Mouse (Mus musculus) liver, embryonic 12.5 days (tissue): Measurements from ENCODE around the gene Kcnj10. TPM values are rescaled to one million over a fixed set of nuclear protein-coding genes. Genes with fewer than 3 reads are reported as not detected.

Experiments
- ATAC-seq: fragments of 200-750 bp; cut with Nextera tagmentation; 2 replicates; pipeline ENCODE4 v1.8.0; 2017; ENCODE audit warnings: moderate number of reproducible peaks, mild to moderate bottlenecking, moderate library complexity
- H3K27ac ChIP-seq: fragments of 300-500 bp; sonication (generic); 2 replicates; pipeline ENCODE4 v1.5.1; 2016; ENCODE audit warnings: mild to moderate bottlenecking
- H3K27me3 ChIP-seq: fragments of 300-500 bp; sonication (generic); replicated peaks from 2 replicates; pipeline ENCODE4 v1.6.1; 2016; ENCODE audit warnings: mild to moderate bottlenecking, moderate library complexity
- H3K36me3 ChIP-seq: fragments of 300-500 bp; sonication (generic); 2 replicates; pipeline ENCODE4 v1.6.1; 2016; ENCODE audit warnings: mild to moderate bottlenecking, moderate library complexity
- H3K4me1 ChIP-seq: fragments of 300-500 bp; sonication (generic); 2 replicates; pipeline ENCODE4 v1.6.1; 2016
- H3K4me2 ChIP-seq: fragments of 300-500 bp; sonication (generic); 2 replicates; pipeline ENCODE4 v1.6.1; 2016; ENCODE audit warnings: mild to moderate bottlenecking, moderate library complexity
- H3K4me3 ChIP-seq: fragments of 300-500 bp; sonication (generic); 2 replicates; pipeline ENCODE4 v1.5.1; 2016; ENCODE audit warnings: mild to moderate bottlenecking, moderate library complexity
- H3K9ac ChIP-seq: fragments of 300-500 bp; sonication (generic); 2 replicates; pipeline ENCODE4 v1.6.1; 2016; ENCODE audit warnings: mild to moderate bottlenecking, moderate library complexity
- H3K9me3 ChIP-seq: fragments of 300-500 bp; sonication (generic); replicated peaks from 2 replicates; pipeline ENCODE4 v1.6.1; 2016; ENCODE audit warnings: mild to moderate bottlenecking, moderate library complexity
- WGBS: fragments of 180-500 bp; shearing (Covaris S2); methylation state at CpG from one replicate; pipeline ENCODE4 v1.1.7; 2016; ENCODE audit not compliant: insufficient replicate concordance; 5-methylcytosine and 5-hydroxymethylcytosine counted together
- polyA plus RNA-seq: library from polyadenylated mRNA; unstranded; fragments of >200 nt; fragmentation: Nextera tagmentation; extraction: Ambion mirVana; gene quantifications from 2 replicates; pipeline ENCODE4 v1.2.1, GENCODE M21; 2016

Gene Kcnj10
- polyA plus RNA-seq, 1 experiment from 2014 or later = 0.02 TPM

- Histone ChIP-seq H3K4me3 (peak overlapping the region; percentile 43), H3K4me1 (peaks cover 9% of the 10 kb centered on the region), H3K27me3 (peaks cover 92% of the 10 kb centered on the region), H3K27ac (no peak overlapping the region), H3K4me2 (peak overlapping the region; percentile 64), H3K9me3 (no peaks in the 10 kb centered on the region), H3K9ac (no peak overlapping the region), H3K36me3 (0 out of 2 replicates have a peak, but pooled peaks cover under 1% of the 10 kb centered on the region)
- 15% methylated on average over 94 of the region's 94 CpGs for WGBS
- ATAC-seq = no peak
Measured at GRCm38 (mm10) chr1:172325680-172326535, 15.1 kb upstream of the Kcnj10 start.

- H3K4me3 ChIP-seq = peak overlapping the region; percentile 43; the same call in 1 of the 2 replicates
- peak overlapping the region; percentile 64 for H3K4me2 ChIP-seq
- no peaks in the 10 kb centered on the region for H3K9me3 ChIP-seq
- peaks cover 97% of the 10 kb centered on the region for H3K27me3 ChIP-seq
- WGBS = 37% methylated on average over 11 of the region's 11 CpGs
- H3K4me1 ChIP-seq = peaks cover 9% of the 10 kb centered on the region
- no peak for ATAC-seq
- no peaks in the 10 kb centered on the region for H3K36me3 ChIP-seq
- no peak overlapping the region for H3K27ac ChIP-seq
- H3K9ac ChIP-seq = no peak overlapping the region
Measured at GRCm38 (mm10) chr1:172326684-172327083, 14.3 kb upstream of the Kcnj10 start.

- Histone ChIP-seq H3K9ac (no peak overlapping the region), H3K27me3 (peaks cover 92% of the 10 kb centered on the region), H3K9me3 (no peaks in the 10 kb centered on the region), H3K4me2 (no peak overlapping the region), H3K27ac (no peak overlapping the region), H3K4me1 (peaks cover 9% of the 10 kb centered on the region), H3K36me3 (no peaks in the 10 kb centered on the region), H3K4me3 (no peak overlapping the region)
- ATAC-seq = no peak
- WGBS = 58% methylated on average over 16 of the region's 16 CpGs
Measured at GRCm38 (mm10) chr1:172327206-172328001, 13.6 kb upstream of the Kcnj10 start.

GRCm38 (mm10) chr1:172328041-172328440 lies 13.0 kb upstream of the Kcnj10 start:
- Histone ChIP-seq H3K4me1 (peaks cover 9% of the 10 kb centered on the region), H3K27me3 (peaks cover 92% of the 10 kb centered on the region), H3K9me3 (no peaks in the 10 kb centered on the region), H3K27ac (no peak overlapping the region), H3K36me3 (no peaks in the 10 kb centered on the region), H3K9ac (no peak overlapping the region), H3K4me2 (no peak overlapping the region), H3K4me3 (no peak overlapping the region)
- no peak for ATAC-seq
- WGBS = 63% methylated on average over 3 of the region's 3 CpGs

GRCm38 (mm10) chr1:172328461-172328860 lies 12.5 kb upstream of the Kcnj10 start:
- WGBS = 55% methylated on average over 7 of the region's 7 CpGs
- H3K4me2 ChIP-seq = no peak overlapping the region
- H3K9me3 ChIP-seq = no peaks in the 10 kb centered on the region
- peaks cover 9% of the 10 kb centered on the region for H3K4me1 ChIP-seq
- no peak overlapping the region for H3K4me3 ChIP-seq
- H3K27me3 ChIP-seq = peaks cover 94% of the 10 kb centered on the region
- ATAC-seq = no peak
- no peaks in the 10 kb centered on the region for H3K36me3 ChIP-seq
- H3K9ac ChIP-seq = no peak overlapping the region
- H3K27ac ChIP-seq = no peak overlapping the region

- 29% methylated on average over 9 of the region's 9 CpGs for WGBS
- no peak within 1 kb of the TSS for H3K4me3 ChIP-seq
- H3K36me3 ChIP-seq = no peaks in the 10 kb centered on the region
- H3K9me3 ChIP-seq = no peaks in the 10 kb centered on the region
- H3K27ac ChIP-seq = no peak within 1 kb of the TSS
- peaks cover 94% of the 10 kb centered on the region for H3K27me3 ChIP-seq
- no peak within 1 kb of the TSS for H3K4me2 ChIP-seq
- H3K4me1 ChIP-seq = peaks cover 9% of the 10 kb centered on the region
- H3K9ac ChIP-seq = no peak within 1 kb of the TSS
- no peak for ATAC-seq
Measured at GRCm38 (mm10) chr1:172329131-172329530, 11.9 kb upstream of the Kcnj10 start, which contains the start of gene Kcnj9. Gene Kcnj9 (minus strand): TSS chr1:172329318.

- Histone ChIP-seq H3K9me3 (no peaks in the 10 kb centered on the region), H3K4me2 (no peak overlapping the region), H3K4me1 (peaks cover 9% of the 10 kb centered on the region), H3K36me3 (no peaks in the 10 kb centered on the region), H3K27me3 (peaks cover 94% of the 10 kb centered on the region), H3K27ac (no peak overlapping the region), H3K4me3 (no peak overlapping the region), H3K9ac (no peak overlapping the region)
- ATAC-seq = no peak
- 56% methylated on average over 6 of the region's 6 CpGs for WGBS
Measured at GRCm38 (mm10) chr1:172329616-172330015, 11.4 kb upstream of the Kcnj10 start.

GRCm38 (mm10) chr1:172331422-172331947 lies 9.5 kb upstream of the Kcnj10 start:
- Histone ChIP-seq H3K27me3 (peaks cover 94% of the 10 kb centered on the region), H3K9me3 (no peaks in the 10 kb centered on the region), H3K36me3 (no peaks in the 10 kb centered on the region), H3K27ac (no peak overlapping the region), H3K4me2 (no peak overlapping the region), H3K9ac (no peak overlapping the region), H3K4me1 (0 out of 2 replicates have a peak, but pooled peaks cover under 1% of the 10 kb centered on the region), H3K4me3 (no peak overlapping the region)
- no peak for ATAC-seq
- 49% methylated on average over 8 of the region's 8 CpGs for WGBS

- H3K36me3 ChIP-seq = no peaks in the 10 kb centered on the region
- no peak for ATAC-seq
- H3K4me3 ChIP-seq = no peak overlapping the region
- H3K4me1 ChIP-seq = no peaks in the 10 kb centered on the region
- H3K9me3 ChIP-seq = no peaks in the 10 kb centered on the region
- WGBS = 53% methylated on average over 2 of the region's 2 CpGs
- H3K27me3 ChIP-seq = peaks cover 91% of the 10 kb centered on the region
- H3K9ac ChIP-seq = no peak overlapping the region
- no peak overlapping the region for H3K27ac ChIP-seq
- H3K4me2 ChIP-seq = no peak overlapping the region
Measured at GRCm38 (mm10) chr1:172332925-172333324, 8.1 kb upstream of the Kcnj10 start.

- Histone ChIP-seq H3K4me1 (no peaks in the 10 kb centered on the region), H3K27ac (no peak overlapping the region), H3K9me3 (no peaks in the 10 kb centered on the region), H3K4me2 (no peak overlapping the region), H3K36me3 (no peaks in the 10 kb centered on the region), H3K27me3 (peaks cover 91% of the 10 kb centered on the region), H3K4me3 (no peak overlapping the region), H3K9ac (no peak overlapping the region)
- 22% methylated on average over 3 of the region's 3 CpGs for WGBS
- ATAC-seq = no peak
Measured at GRCm38 (mm10) chr1:172333512-172333911, 7.5 kb upstream of the Kcnj10 start.

GRCm38 (mm10) chr1:172335804-172336203 lies 5.2 kb upstream of the Kcnj10 start:
- Histone ChIP-seq H3K27me3 (peaks cover 89% of the 10 kb centered on the region), H3K36me3 (no peaks in the 10 kb centered on the region), H3K4me2 (no peak overlapping the region), H3K9ac (no peak overlapping the region), H3K27ac (no peak overlapping the region), H3K4me3 (no peak overlapping the region), H3K4me1 (peaks cover 6% of the 10 kb centered on the region), H3K9me3 (no peaks in the 10 kb centered on the region)
- no peak for ATAC-seq
- 41% methylated on average over 15 of the region's 15 CpGs for WGBS
